Comparison of ENCODE assay signal across 13 mouse cellular contexts in genomic region chr10:77150947-77151521, GRCm38 (mm10). TPM values are rescaled to one million over a fixed set of nuclear protein-coding genes. Genes with fewer than 3 reads are reported as not detected.
A peak's percentile ranks its signal among the peaks of the same experiment; 100 is the strongest.
DNase-seq lines count a peak whose midpoint lies in the region; ATAC-seq and TF ChIP-seq lines count a peak whose summit lies in the region.
"Had no signal": no experiment of that assay in that cellular context is flagged by ENCODE, and none has a peak within 500 bp of the region (broad histone marks: within the 10 kb centered on the region; RNA-seq: fewer than 3 reads in every experiment).

No protein-coding gene starts in this region.

- no peaks in the 10 kb centered on the region for H3K27me3 ChIP-seq in lung, embryonic 15.5 days
- no peaks in the 10 kb centered on the region for H3K27me3 ChIP-seq in hindbrain, embryonic 11.5 days (ENCODE audit: control insufficient read depth, insufficient read depth, low read length)
- H3K27me3 ChIP-seq in limb, embryonic 14.5 days (ENCODE audit: control insufficient read depth, insufficient read depth, low read length) = no peaks in the 10 kb centered on the region
- H3K27me3 ChIP-seq in stomach, postnatal 0 days (ENCODE audit: control insufficient read depth, insufficient read depth, low read length) = no peaks in the 10 kb centered on the region

- peak overlapping the region; percentile 87 for H3K27ac ChIP-seq in lung, embryonic 15.5 days
- peak overlapping the region; percentile 18 for H3K27ac ChIP-seq in hindbrain, embryonic 11.5 days (ENCODE audit: low read depth, low read length)
- H3K27ac ChIP-seq in limb, embryonic 14.5 days (replicated peaks; ENCODE audit: low read depth, low read length) = 0 out of 2 replicates have a peak overlapping the region, but pooled peaks have one; percentile 48
- H3K27ac ChIP-seq in stomach, postnatal 0 days (replicated peaks) = peak overlapping the region; percentile 35; the same call in 1 of the 2 replicates
- H3K27ac ChIP-seq: macrophage had no signal

- H3K36me3 ChIP-seq in lung, embryonic 15.5 days = no peaks in the 10 kb centered on the region
- H3K36me3 ChIP-seq in hindbrain, embryonic 11.5 days (ENCODE audit: control insufficient read depth, insufficient read depth, low read length) = no peaks in the 10 kb centered on the region
- H3K36me3 ChIP-seq in limb, embryonic 14.5 days (ENCODE audit: control insufficient read depth, insufficient read depth, low read length) = no peaks in the 10 kb centered on the region
- H3K36me3 ChIP-seq in stomach, postnatal 0 days (ENCODE audit: control insufficient read depth, insufficient read depth, low read length) = no peaks in the 10 kb centered on the region

- H3K9me3 ChIP-seq in lung, embryonic 15.5 days = no peaks in the 10 kb centered on the region
- no peaks in the 10 kb centered on the region for H3K9me3 ChIP-seq in hindbrain, embryonic 11.5 days (ENCODE audit: control insufficient read depth, low read length)
- no peaks in the 10 kb centered on the region for H3K9me3 ChIP-seq in limb, embryonic 14.5 days (ENCODE audit: control insufficient read depth, low read length)
- no peaks in the 10 kb centered on the region for H3K9me3 ChIP-seq in stomach, postnatal 0 days (ENCODE audit: control insufficient read depth, low read length)
- H3K9me3 ChIP-seq: G1E had no signal

- no peak overlapping the region for H3K9ac ChIP-seq in lung, embryonic 15.5 days
- H3K9ac ChIP-seq in hindbrain, embryonic 11.5 days (ENCODE audit: low read depth, low read length) = no peak overlapping the region
- 0 out of 2 replicates have a peak overlapping the region, but pooled peaks have one; percentile 5 for H3K9ac ChIP-seq in limb, embryonic 14.5 days (ENCODE audit: low read depth, low read length, severe bottlenecking)
- no peak overlapping the region for H3K9ac ChIP-seq in stomach, postnatal 0 days (ENCODE audit: low read length)

- H3K4me2 ChIP-seq in lung, embryonic 15.5 days = peak overlapping the region; percentile 5
- peak overlapping the region; percentile 20; the same call in 1 of the 2 replicates for H3K4me2 ChIP-seq in hindbrain, embryonic 11.5 days (replicated peaks; ENCODE audit: low read depth, low read length)
- peak overlapping the region; percentile 8; the same call in 1 of the 2 replicates for H3K4me2 ChIP-seq in limb, embryonic 14.5 days (replicated peaks; ENCODE audit: low read depth, low read length, severe bottlenecking)
- H3K4me2 ChIP-seq in stomach, postnatal 0 days (replicated peaks; ENCODE audit: low read depth) = peak overlapping the region; percentile 25; the same call in 1 of the 2 replicates

- no peak for TF ChIP-seq CTCF in lung, adult 2 months (IDR thresholded peaks at IDR 0.05; ENCODE audit: insufficient read depth, low read length)
- TF ChIP-seq CTCF in stomach, postnatal 0 days (IDR thresholded peaks at IDR 0.05; ENCODE audit: low read depth) = peak; percentile 30; the same call in 1 of the 2 replicates

- no peak for DNase-seq in lung, adult 2 months
- peak; percentile 62 for DNase-seq in hindbrain, embryonic 11.5 days (ENCODE audit: low spot score)
- DNase-seq in limb, embryonic 14.5 days (ENCODE audit: low spot score) = no peak
- DNase-seq in stomach, postnatal 0 days (ENCODE audit: low spot score) = peak; percentile 40
- DNase-seq in left cerebral cortex, adult 8-10 months (ENCODE audit: low spot score in 2 of 2) = no peak
- DNase-seq in cerebellum, postnatal 25 days = no peak
- DNase-seq: cerebellum, adult 11 months; heart, postnatal 10 days; thymus, postnatal 36 days had no signal

- 8% methylated on average over 14 of the region's 14 CpGs for WGBS in lung, embryonic 15.5 days
- WGBS in lung, adult 2 months = 30% methylated on average over 14 of the region's 14 CpGs
- 2% methylated on average over 14 of the region's 14 CpGs for WGBS in hindbrain, embryonic 11.5 days
- 6% methylated on average over 14 of the region's 14 CpGs for WGBS in limb, embryonic 14.5 days
- WGBS in stomach, postnatal 0 days = 10% methylated on average over 14 of the region's 14 CpGs

- no peak overlapping the region for H3K4me3 ChIP-seq in lung, embryonic 15.5 days
- no peak overlapping the region for H3K4me3 ChIP-seq in lung, adult 2 months (replicated peaks; ENCODE audit: extremely low read depth, low read depth, low read length)
- H3K4me3 ChIP-seq in hindbrain, embryonic 11.5 days (ENCODE audit: low read depth, low read length) = 0 out of 2 replicates have a peak overlapping the region, but pooled peaks have one; percentile 1
- H3K4me3 ChIP-seq in limb, embryonic 14.5 days (replicated peaks; ENCODE audit: low read length) = no peak overlapping the region
- no peak overlapping the region for H3K4me3 ChIP-seq in stomach, postnatal 0 days (ENCODE audit: low read depth, low read length)

- peaks cover 67% of the 10 kb centered on the region for H3K4me1 ChIP-seq in lung, embryonic 15.5 days
- H3K4me1 ChIP-seq in lung, adult 2 months (ENCODE audit: control insufficient read depth, insufficient read depth, low read length) = no peaks in the 10 kb centered on the region
- peaks cover 15% of the 10 kb centered on the region for H3K4me1 ChIP-seq in hindbrain, embryonic 11.5 days (replicated peaks; ENCODE audit: control insufficient read depth, insufficient read depth, low read length)
- H3K4me1 ChIP-seq in limb, embryonic 14.5 days (ENCODE audit: control insufficient read depth, insufficient read depth, low read length) = peaks cover 23% of the 10 kb centered on the region
- H3K4me1 ChIP-seq in stomach, postnatal 0 days (replicated peaks; ENCODE audit: control insufficient read depth, insufficient read depth) = peaks cover 13% of the 10 kb centered on the region

- no peak for ATAC-seq in lung, embryonic 15.5 days (ENCODE audit: borderline replicate concordance, extremely low read depth, low FRiP score, low TSS enrichment)
- peak; percentile 65 for ATAC-seq in hindbrain, embryonic 11.5 days (ENCODE audit: low FRiP score)
- no peak for ATAC-seq in limb, embryonic 14.5 days (ENCODE audit: low FRiP score, low read depth)
- ATAC-seq in stomach, postnatal 0 days (ENCODE audit: low FRiP score, low TSS enrichment) = peak; percentile 55
- no peak for ATAC-seq in frontal cortex, adult (ENCODE audit: low TSS enrichment)

- TF ChIP-seq EP300 in stomach, postnatal 0 days (optimal IDR thresholded peaks at IDR 0.05) = no peak

- TF ChIP-seq POLR2A in lung, adult 2 months (IDR thresholded peaks at IDR 0.05; ENCODE audit: borderline replicate concordance, extremely low read depth, low read depth, low read length) = no peak
- no peak for TF ChIP-seq POLR2A in limb, embryonic 14.5 days (IDR thresholded peaks at IDR 0.05; ENCODE audit: borderline replicate concordance, extremely low read depth, insufficient read depth, insufficient read length)

RNA-seq across cellular contexts. Expression of gene Col18a1, which starts 15.3 kb away (rescaled TPM):
- 263 and 283 TPM in 2 replicates for polyA plus RNA-seq in lung, embryonic 15.5 days (2015; fragmentation: Nextera tagmentation; extraction: Ambion mirVana)
- 38.1 and 39.3 TPM in 2 replicates for polyA plus RNA-seq in lung, adult 2 months (2012; rRNA removed)
- polyA plus RNA-seq in hindbrain, embryonic 11.5 days (2014; fragmentation: Nextera tagmentation; extraction: Ambion mirVana) = 40.4 and 48.3 TPM in 2 replicates
- 66.4 and 75.0 TPM in 2 replicates for polyA plus RNA-seq in limb, embryonic 14.5 days (2012; rRNA removed)
- 77.8 and 80.2 TPM in 2 replicates for polyA plus RNA-seq in limb, embryonic 14.5 days (2014; fragmentation: Nextera tagmentation; extraction: Ambion mirVana)
- polyA plus RNA-seq in stomach, postnatal 0 days (2015; fragmentation: Nextera tagmentation; extraction: Ambion mirVana) = 26.3 and 26.6 TPM in 2 replicates
- total RNA-seq in left cerebral cortex, adult 8-10 months (2022) = 1 to 10 TPM; 4.1 to 4.6 (median 4.1) TPM

Comparison
In these comparisons a context has a peak if more than half of its experiments do, and no peak if none do; other contexts are left out.
1. ATAC-seq: peak in hindbrain, embryonic 11.5 days (single experiment) and stomach, postnatal 0 days (single experiment); none in lung, embryonic 15.5 days (single experiment), limb, embryonic 14.5 days (single experiment) and frontal cortex, adult (single experiment).
2. H3K27ac ChIP-seq: peak in every context shown above with its lines; median percentile 87 in lung, embryonic 15.5 days; 48 in limb, embryonic 14.5 days; 35 in stomach, postnatal 0 days; 18 in hindbrain, embryonic 11.5 days.
3. DNase-seq: peak in hindbrain, embryonic 11.5 days (single experiment) and stomach, postnatal 0 days (single experiment); none in lung, adult 2 months (single experiment), limb, embryonic 14.5 days (single experiment), left cerebral cortex, adult 8-10 months (0 of 2) and cerebellum, postnatal 25 days (0 of 2).
4. Peak in every context shown above with its lines, with median percentiles within 50 percentile points of each other: H3K4me2 ChIP-seq.